Mouse (Mus musculus): ENCODE measurements around the gene Ugt1a6a.

- TF ChIP-seq CTCF (IDR thresholded peaks at IDR 0.05; ENCODE audit: extremely low read depth, insufficient read length, insufficient replicate concordance, low read depth, low read length) (no peak), POLR2A (IDR thresholded peaks at IDR 0.05; ENCODE audit: low read depth, low read length) (no peak)
Measured at GRCm38 (mm10) chr1:88165711-88166110, 31.1 kb downstream of the Ugt1a6a start, which contains the start of gene Ugt1a5.

Data from small intestine, adult 2 months (tissue).